Mouse (Mus musculus): Measurements from ENCODE around the gene CN725425.
A peak's percentile ranks its signal among the peaks of the same experiment; 100 is the strongest.

Gene CN725425

DNA sequence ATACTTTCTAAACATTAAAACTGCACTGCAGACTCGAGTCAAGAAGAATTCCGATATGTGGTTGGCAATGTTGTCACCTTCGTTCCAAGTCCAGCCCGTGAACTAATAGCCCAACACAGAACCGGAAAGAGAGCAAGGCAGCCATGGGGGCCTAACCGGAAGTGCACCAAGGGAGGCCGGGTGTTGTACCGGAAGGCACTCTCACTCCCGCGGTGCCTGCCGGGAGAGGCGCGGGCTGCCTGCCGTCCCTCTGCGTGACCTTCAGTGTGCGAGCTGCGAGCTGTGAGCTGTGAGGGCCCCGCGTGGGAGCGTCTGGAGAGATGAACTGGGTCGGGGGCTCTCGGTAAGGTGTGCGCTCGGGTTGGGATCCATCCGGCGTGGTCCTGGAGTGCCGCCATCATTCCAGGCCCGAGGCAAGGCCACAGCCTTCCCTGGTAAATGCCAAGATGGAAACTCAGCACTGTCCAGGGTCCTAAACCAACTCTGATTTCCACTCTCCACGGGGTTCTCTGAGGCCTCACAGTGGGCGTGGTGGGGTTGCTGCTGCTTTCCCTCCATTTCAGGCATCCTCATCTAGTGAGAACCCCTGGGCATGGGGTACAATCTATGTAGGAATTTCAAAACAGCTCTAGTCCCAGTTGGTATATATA is at the start of gene CN725425:
CN725425 (plus strand) TSS at position 239 of the 650 bp plus-strand sequence.
- no peak for DNase-seq

DNA sequence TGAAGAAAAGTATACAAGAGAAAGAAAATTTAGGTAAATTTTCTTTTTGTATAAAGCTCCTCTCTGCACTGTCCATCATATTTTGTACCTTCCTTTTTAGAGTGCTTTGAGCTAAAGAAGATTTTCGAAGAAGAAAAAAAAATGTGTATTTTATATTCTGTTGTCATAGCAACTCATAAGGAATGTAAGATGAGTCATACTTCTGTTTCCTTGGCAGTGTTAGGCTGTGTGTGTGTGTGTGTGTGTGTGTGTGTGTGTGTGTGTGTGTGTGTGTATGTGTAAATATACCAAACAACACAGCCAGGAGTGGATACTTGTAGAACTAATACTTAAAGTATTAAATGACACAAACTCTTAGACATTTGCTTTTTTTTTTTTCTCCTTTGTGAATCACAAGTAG is 46.7 kb upstream of the CN725425 start:
- peak; percentile 18 for DNase-seq

DNA sequence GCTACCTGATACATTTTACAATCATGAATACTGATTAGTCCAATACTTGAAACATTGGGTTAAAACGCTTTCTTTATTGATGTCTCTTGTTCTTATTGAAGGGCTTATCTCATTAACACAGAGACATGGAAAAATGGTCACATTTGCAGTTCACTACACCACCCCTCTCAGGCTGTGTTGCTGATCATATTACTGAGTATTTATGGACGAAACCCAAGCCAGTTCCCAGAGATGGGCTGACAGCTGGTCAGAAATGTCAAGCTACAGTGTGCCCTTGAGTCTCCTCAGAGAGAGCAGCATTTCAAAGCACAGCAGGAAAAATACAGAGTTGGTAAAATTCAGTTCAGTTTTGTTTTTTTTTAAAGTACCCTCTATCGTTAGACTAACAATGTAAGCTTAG is 46.0 kb upstream of the CN725425 start:
- DNase-seq: no peak

DNA sequence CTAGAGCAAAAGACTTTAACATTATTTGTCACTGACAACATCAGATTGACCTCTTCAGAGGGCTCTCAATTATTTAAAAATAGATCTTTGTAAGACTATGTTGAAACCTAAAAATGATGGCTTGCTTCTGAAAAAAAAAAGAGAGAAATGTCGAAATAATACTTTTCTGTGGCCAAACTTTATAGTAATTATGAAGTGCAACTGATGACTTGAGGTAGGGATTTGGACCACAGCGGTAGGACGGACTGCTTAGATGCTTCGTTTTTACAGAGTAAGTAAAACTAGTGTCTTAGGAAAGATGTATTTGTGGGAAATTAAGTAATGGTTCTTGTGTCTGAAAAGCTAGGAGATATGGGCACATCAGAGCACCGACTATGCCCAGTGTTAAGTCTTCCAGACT is 38.1 kb upstream of the CN725425 start:
- DNase-seq: no peak

DNA sequence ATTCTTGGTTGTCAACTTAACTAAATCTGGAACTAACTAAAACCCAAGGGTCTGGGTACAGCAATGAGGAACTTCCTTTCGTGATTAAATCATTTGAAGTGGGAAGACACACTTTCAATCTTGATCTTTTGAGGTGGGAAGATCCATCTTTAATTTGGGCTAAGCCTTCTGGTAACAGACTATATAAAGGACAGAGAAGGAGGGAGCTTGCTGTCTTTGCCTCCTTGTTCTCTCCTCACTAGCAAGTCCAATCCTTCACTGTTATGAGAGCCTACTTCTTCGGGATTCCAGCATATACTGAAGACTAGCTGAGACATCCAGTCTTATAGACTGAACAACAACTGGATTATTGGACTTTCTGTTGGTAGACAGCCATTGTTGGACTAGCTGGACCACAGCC is 35.8 kb upstream of the CN725425 start:
- no peak for DNase-seq

DNA sequence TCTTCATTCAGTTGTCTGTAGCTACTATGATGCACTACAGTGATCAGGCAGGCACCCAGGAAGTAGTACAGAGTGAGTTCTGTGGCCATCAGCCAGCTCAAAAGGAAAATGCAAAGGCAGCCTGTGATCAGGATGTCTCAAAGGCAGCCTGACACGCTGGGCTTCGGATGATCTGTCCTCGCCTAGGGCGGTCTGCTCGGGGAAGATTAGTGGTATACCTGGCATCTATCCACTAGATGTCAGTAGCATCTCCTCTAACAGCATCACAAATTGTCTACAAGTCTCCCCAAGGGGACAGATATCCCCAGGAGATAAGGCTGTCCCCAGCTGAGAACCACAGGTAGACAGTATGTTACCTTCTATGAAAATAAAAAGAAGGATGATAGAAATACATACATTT is 34.3 kb upstream of the CN725425 start:
- peak; percentile 39 for DNase-seq

DNA sequence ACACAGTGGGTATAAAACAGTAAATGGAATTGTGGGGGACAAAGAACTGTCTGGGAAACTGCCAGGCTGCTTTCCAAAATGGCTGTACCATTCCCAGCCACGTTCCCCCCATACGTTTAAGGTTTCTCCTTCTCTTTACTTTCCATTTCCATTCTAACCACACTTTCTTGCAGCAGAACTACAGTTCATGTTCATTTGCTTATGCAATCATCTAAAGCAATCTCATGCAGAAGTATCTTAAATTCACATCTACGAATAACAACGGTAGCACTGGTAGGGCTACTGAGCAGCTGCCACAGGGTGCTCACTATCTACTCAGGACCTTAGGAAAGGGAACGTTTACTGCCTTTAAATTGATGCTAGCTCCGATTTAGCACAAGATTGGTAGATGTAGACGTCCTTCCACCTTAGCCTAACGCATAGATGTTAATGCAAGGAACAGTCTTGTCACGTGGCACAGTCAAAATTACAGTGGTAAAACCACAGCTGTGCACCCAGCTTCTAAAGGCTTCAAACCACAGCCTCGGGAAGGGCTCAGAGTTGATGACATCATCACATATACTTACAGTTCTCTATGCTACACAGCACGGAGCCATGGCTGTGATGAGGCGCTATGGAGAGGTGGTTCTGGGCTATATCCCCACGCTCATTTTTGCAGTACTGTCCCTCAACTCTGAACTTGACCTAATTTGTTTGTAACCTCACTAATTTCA is 31.3 kb upstream of the CN725425 start:
- DNase-seq: no peak

DNA sequence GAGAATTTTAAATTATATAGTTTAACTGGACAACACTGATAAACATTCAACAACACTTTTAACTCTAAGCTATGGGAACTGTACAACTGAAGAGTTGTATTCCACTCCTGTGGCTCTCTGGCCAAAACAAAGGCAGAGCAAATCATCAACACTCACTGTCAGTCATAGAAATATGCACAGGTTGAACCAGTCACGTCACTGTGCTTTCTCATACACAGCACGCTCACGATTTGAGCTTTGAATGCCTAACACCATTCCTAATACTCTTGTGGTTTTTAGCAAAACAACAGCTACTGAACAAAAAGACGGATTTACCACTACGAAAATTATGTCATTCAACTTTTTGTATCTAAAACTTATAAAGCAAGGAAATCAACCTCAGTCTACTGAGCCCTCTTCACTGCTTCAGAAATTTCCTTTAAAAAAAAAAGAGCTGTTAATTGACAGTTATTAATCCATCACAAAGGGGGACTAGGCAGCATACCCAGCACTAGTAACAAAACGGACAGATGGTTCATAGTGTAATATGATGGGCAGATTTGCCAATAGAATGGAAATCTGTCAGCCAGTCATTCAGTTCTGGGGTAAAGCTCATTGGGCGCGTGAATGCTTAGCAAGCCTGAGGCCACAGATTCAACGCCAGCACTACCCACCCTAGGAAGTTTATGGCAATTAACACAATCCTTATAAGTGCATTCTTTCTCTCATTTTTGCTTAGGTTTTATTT is 28.5 kb upstream of the CN725425 start:
- peak; percentile 15 for DNase-seq

DNA sequence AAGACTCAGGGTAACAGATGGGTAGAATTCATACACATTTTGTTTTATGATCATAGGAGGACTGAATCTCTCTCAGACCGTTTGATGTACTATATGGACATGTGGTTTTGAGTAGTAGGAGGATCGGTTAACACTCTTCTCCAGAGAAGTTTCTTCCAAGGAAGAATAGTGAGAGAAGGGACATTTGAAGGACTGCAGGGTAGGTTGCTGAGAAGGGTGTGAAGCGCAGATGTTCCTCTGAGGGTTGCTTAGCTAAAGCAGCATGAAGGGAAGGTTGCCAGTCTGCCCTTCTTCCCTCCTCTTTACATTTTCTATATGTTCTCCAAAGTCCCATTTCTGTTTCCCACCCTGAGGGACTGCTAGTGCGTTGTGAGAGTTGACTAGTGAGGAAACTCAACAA is 28.0 kb upstream of the CN725425 start:
- DNase-seq: no peak

DNA sequence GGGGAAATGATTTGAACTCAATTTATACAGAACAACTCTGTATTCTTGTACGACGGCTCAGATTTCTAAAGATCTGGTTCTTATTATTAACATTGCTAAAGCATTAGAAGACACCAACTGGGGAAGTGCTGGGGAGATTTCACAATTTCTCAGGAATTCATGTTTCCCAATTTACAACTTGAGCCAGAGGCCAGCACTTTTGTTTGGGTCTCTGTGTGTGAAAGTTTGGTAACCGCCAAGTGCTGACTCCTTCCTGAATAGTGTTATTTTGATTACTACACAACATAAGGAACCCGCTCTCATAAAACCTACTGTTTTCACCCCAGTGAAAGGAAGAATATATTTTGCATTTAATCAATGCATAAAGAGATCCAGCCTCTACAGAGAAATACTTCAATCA is 27.1 kb upstream of the CN725425 start:
- DNase-seq: no peak

DNA sequence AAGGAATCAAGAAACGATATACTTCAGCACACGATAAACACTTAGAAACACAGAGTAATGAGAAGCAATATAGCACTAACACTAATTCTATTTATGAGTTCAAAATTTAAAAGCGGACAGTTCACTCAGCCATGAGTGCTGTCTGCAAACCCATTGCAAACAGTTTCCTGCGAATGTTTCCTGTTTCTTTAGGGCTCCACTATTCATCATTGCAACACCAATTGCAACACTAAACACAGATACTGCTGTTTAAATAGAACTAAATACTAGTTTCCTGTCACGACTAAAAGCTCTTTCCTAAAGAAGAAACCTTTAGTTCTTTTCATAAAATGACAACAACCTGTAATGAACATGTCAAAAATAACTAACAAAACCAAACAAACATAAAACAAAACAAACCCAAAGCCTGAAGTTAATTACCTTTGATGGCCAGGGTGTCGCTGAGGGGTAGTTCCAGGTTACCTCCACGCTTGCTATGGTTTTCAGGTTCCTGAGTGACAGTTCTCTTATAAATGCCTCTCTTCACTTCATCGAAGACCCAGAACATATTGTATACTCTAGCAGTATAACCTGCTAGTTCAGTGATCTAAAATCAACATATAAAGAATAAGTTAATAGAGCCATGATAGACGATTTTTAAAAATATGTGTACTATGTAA is 20.5 kb upstream of the CN725425 start:
- DNase-seq: no peak

DNA sequence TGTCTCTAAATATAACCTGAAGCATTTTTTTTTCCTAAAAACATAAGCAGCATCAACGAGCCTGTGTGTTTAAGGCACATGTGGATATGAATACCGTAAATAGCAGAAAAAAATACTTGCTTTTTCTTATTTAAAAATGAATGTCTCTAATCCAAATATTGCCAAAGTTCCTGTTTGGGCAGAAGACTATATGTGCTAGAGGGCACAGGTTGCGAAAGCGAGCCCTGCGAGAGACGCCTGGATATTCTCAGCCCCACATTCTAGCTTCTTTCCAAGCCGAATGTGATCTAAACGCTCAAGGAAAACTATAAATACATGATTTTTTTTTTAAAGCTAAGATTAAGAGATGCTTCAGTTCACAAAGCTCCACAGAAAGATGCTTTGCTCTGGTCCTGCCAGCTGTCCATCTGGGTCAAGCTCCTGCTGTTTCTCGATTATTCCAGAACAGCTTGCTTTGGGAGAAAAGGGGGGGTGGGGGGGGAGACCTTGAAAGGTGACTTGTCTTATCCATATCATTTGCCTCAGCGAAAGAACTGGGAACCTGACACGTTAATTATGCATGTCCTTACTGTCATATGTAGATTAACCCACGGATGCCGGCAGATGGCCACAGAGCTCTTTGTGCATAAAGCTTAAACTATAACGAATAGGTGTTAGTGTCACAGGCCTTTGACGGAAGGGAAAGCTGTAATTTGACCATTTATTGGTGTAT is 19.2 kb upstream of the CN725425 start:
- DNase-seq: no peak

DNA sequence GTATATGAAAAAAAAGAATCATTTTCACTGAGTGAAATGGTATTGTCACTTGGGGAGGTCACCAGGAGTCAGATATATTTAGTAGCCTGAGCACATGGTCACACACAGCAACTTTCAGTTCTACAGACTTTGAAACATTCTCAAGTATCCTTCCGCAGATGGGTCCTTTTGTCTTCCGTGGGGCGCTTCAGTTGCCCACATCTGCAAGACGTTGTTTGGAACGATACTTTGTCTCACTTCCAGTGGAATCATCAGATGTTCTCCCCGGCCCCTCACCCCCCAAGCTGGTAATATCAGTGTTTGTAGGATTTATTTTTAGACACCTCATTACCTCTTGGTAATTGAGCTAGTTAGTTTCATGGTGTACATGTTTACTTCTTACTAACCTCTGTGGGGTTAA is 12.9 kb upstream of the CN725425 start:
- no peak for DNase-seq

DNA sequence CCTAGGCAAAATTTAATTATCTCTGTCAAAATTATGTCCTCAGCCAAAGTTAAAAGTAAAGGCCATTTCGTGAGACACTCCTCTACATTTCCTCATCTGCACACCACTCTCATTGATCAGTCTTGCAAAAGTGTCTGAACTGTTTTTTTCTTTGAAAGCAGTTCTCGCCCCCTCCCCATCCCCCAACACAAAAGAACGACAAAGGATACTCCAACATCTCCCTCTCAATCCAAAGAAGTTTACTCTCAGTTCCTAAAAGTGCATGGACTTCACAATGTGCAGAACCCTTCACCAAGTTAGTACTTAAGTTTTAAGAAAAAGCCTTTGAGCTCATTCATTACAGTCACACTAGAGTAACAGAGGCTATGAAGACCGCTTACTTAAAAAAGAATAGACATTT is 9.3 kb upstream of the CN725425 start:
- no peak for DNase-seq

DNA sequence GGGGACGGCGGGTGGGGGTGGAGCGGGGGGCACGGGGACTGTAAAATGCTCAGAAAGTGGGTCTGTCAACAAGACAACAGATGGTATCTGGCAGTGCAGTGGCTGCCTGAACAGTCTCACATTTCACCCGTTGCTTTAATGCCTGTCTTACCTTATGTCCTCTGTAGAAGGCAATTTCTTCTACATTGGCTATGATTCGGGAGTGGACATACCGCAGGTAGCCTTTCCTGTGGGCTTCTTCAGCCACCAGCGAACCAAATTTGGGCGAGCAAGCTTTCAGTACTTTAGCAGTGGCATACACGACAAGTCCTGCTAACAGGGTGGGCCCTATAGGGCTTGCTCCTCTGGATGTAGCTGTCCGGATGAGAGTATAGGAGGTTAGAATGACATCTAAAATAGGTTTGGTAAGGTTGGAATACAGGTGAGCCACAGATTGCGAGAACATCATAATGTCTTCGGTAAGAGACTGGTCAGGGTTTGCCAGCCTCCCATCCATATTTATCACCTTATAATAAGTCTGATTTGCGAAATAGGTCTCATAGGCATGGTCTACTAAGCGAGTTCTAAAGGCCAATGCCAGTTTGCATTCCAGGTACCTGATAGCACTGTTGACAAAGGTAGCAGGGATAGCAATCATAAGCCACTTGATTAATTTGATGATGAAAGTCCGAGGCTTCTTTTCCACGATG is 8.6 kb upstream of the CN725425 start:
- DNase-seq: no peak

DNA sequence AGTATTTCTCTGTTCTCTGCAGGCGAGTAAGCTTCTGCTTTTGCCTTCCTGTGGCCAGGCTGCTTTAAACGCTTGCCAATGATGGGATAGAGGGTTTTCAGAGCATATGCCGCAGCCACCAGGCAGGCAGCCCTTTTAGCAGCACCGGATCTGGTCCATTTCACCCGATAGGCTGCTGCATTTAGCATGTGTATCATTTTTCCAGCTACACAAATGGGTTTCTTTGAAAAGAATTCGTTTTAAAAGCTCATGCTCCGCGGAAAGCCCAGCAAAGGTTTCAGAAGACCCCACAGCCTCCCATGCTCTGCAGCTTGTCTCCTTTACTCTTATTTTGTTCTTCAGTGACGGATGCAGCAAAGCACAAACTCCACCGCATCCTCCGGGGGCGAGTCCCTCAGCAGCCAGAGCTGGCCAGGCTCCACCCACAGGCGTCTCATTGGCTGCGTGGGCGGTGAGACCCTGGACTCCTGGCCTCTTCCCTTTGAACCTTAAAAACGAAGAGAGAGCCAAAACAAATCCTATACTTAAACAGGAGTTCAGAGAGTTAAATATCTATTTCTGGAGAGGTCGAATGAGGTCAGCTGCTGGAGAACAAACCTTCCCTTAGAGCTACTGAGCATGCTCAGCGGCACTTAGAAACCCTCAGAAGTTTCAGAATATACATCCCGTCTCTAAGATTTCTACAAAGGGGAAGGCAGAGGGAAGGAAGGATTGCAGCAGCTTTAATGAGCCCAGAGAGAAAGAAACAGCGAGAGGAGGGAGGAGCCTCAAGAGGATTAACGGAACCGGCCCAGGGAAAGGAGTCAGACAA is 7.7 kb upstream of the CN725425 start, which contains the start of gene Abcd2:
Abcd2 (minus strand) TSS at position 388 of the 811 bp plus-strand sequence.
- peak; percentile 84 for DNase-seq

DNA sequence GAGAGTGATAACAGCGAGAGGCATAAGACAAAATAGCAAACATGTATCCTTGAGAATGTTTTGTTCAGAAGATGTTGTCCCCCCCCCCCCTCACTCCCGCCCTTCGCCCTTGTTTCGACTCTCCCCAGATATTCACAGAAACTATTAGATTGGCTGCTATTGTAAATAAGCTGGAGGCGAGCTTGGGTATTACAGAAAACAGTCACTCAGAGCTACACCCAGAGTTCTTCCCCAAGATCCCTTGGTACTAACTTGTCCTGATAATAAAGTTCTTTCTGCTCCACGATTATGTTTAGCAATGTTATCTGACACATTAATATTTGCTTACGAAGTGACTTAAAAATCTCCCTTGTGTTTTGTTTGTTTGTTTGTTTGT is 7.1 kb upstream of the CN725425 start:
- DNase-seq: no peak

DNA sequence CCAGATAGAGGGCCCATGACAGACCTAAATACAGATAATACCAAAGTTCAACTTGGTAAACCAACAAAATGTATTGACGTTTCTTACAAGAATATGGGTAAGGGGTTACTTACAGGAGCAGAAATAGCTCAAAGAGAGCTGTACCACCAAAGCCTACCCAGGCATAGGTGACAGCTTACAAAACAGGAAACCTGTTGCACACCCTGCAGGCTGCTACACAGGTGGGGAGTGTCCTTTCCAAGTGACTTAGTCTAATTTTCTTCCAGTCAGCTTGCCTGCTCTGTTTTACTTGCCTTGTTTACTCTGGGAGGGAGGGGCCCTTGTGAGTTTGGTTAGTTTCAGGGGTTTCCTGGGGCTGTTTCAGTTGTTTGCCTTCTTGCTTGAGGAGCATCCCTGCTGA is 1.5 kb downstream of the CN725425 start:
- no peak for DNase-seq

DNA sequence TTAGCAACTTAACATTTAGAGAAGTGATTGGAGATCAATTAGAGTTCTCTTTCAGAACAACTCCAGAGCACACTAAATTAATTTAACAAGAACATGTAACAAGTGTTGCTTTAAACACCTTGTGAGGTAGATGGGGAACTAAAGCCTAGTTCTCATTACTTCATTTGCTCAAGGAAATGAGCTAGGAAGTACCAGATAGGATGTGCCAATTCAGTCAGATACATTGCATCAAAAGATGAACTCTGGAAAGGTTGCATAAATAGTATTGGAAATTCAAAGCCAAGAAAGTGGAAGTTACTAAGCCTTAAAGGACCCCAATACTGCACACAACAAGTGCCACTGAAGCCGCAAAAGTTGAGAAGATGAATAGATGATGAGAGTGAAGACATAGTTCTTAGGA is 3.2 kb downstream of the CN725425 start:
- DNase-seq: no peak

DNA sequence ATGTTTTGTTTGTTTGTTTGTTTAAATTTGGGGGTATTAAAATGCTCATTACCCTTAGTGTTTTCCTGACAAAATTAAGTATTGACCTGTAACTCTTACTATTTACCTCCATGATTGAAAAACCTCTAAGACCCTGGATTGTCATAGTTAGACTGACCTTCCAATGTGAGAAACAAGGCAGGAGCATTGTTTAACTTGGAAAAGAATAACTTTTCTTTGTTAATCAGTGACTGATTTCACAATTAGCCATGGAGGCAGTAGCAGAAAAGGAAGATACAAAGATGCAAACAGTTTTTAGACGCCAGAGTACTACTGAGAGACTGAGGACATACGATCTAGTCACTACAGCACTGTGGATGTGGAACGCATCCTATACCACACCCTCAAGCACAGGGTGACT is 4.2 kb downstream of the CN725425 start:
- no peak for DNase-seq

DNA sequence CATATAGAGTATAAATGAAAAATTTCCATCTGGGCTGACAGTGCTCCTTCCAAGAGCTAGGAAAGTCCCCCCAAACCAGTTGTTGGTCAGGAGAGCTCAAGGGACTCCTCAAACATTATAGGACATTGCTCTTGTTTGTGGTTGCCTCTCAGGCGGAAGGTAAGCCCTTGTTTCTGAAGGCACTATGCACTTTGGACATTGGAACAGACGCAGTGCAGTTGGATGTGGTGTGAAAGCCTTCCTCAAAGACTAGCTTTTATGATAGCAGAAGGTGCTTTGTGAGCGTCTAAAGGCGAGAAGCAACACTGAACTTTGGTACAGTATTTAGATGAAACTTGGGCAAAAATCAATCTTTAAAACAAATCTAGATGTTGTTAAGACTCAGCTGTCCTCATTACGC is 7.2 kb downstream of the CN725425 start:
- no peak for DNase-seq

Data from layer of hippocampus, adult 9-11 months (tissue).